Mouse (Mus musculus) CD4-positive, CD25-positive, alpha-beta regulatory T cell, adult 4 months (primary cell): Measurements from ENCODE around the gene 1700020N01Rik. TPM values are rescaled to one million over a fixed set of nuclear protein-coding genes. Genes with fewer than 3 reads are reported as not detected.

ENCODE experiments used
- ATAC-seq: one replicate; pipeline ENCODE4 v1.8.0; 2017
- polyA plus RNA-seq, 2 experiments: library from polyadenylated mRNA; unstranded; fragments of 100-300 nt; shearing (Covaris generic); gene quantifications; one replicate each; pipeline ENCODE4 v1.2.1; 2017

1700020N01Rik gene
- not detected for polyA plus RNA-seq

DNA sequence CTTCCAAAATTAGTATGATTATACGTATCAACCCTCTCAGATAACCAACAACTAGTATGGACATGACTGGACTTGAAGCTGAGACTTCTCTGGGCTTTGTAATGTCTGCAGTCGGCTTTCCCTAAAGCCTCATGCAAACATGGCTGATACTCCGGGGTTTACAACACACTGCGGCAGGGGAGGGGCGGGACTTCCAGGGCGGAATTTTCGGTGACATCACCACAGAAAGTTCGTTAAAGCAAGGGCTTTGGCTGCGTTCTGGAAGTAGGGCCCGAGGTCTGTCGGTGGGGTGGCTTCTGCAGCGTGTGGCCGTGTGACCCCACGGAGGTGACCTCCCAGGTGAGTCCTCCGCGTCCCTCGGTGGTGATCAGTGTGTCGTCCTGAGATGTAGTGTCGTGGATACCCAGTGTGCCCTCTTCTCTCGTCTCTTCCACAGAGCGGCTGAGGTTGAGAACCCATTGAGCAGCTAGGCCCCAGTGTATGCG, at the start of gene 1700020N01Rik:
TSS of gene 1700020N01Rik (plus strand) at position 250 of the 485 bp plus-strand sequence.
- no peak for ATAC-seq

DNA sequence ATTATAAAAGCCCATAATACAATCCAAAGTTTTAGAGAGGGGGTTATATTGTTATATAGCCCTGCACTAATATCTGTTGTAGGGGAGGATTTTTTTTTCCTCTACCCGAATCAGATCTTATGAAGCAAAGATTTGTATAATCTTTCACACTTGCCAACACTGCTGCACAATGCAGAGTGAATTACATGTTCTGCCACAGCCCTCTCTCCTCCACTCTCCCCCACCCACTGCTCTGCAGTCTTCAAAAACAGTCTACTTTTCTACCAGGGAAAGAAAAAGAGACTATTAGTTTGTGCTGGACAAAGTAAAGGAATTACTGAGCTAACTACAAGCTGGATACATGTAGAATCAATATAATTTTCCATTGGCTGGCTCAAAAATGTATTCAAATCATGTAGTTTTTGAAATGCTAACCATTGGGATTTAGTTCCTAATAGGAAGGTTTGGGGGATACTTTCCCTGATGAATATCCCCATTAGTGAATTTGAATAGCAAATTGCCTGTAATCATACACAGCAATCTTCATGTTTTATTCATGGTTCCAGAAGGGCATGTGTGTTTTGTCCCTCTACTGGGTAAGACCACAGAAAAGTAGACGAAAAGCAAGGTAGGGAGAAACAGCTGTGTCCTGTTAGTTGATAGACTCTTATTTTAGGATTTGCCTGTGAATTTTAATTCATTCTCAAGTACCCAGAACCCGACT, 49.2 kb upstream of the 1700020N01Rik start:
- no peak for ATAC-seq

DNA sequence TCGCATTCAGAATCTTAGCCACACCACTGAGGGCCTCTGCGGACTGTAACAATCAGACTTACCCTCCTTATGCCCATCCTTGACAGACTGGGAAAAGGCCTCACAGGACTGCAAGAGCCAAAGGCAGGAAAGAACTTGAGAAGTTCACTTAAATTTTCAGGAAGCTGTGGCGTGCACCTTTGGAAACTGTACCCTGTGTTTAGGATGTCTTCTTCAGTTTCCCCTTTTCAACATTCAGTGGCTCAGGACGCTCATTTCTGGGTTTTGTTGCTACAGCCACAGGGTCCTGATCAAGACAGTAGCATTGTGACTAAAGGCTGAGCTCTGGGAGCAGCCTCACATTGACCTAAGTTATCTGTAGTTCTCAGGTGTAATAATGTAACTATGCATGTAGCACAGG, 48.2 kb upstream of the 1700020N01Rik start:
- ATAC-seq: no peak

DNA sequence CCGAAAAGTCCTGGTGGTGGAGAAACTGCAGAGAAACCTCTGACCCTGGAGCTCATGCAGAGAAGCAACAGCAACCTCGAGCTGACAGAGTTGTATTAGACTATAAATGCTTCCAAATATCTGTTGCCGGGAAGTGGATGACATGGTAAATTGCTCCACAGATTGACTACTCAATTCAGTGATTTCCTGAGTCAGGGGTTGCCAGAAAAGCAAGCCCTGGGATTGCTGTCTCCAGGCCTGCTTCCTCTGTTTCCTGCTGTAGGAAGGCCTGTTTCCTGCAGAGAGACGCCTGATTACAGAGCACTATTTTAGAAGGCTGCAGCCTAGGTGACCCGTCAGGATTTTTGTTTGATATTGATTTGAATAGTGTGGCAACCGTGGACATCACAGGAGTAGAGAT, 47.5 kb upstream of the 1700020N01Rik start:
- ATAC-seq: no peak

DNA sequence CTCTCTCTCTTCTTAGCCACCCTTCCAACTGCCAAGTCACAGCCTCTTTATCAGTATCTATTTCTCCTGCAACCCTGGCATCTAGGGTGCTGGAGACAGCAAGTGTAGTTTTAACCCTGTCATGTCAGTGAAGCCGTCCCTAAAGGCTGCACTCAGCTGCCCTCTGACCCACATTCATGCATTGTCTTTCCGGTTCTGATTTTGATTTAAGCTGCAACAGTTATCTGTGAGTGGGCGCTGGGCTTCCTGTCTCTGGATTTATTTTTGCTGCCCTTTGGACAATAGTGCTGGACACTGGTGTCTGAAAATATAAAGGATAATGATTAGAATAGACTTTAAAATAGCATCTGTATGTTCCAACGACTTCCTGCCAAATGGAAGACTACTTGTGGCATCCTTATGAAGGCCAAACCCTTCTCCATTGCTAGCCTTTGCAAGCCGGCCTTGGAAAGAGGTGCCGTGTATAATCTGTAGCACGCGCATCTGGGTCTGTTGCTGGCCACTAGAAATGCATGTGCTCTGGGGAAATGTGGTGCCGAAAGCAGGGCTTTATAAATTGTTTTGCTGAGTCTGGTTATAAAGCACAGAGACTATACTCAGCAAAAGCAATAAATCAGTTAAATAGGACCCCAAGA, 44.0 kb upstream of the 1700020N01Rik start:
- ATAC-seq: no peak

DNA sequence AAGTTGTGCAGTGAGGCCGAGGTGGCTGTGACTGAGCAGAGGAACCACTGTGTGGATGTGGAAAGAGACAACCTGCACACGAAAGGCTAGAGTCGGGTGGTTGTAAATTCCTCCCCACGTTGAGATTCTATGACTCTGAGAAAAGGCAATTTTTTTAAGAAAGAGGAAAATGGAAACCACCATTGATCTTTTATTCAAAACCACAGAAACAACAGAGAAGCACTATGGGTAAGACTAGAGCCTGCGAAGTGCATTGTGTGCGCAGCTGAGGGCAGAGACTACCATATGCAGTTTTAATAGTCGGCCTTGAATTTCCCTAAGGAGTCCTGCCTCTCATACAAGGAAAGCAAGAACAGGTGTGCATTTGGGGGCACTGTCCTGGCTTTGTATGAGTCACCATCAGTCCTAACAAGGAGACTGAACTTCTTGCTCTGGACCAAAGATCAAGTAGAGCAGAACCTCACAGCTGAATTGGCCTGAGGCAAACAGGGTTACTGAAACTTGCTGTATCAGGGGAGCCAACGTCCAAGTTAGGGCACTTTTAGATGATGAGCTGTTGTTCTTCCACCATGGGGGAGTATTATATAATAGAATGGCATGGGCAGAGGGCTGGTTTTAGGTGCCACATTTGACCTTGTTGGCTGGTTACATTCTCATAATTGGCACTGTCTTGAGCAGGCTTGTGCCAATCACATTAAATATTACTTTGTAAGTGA, 39.8 kb upstream of the 1700020N01Rik start:
- ATAC-seq: peak; percentile 90

DNA sequence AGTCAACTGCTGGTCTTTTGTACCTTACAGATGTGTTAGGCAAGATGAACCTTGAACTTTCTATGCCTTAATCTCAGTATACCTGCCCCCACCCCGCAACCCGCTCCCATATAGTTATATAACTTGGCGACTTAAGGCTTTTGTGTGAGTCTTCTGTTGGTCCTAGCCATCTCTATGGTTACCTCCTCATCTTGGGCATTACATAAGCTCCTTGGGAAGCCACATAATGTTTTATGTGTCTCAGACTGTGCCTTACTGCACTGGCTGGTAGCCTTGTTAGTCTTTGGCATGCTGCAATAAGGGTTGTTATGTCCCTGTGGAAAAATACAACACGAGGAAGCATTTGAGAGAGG, 39.3 kb upstream of the 1700020N01Rik start:
- no peak for ATAC-seq

DNA sequence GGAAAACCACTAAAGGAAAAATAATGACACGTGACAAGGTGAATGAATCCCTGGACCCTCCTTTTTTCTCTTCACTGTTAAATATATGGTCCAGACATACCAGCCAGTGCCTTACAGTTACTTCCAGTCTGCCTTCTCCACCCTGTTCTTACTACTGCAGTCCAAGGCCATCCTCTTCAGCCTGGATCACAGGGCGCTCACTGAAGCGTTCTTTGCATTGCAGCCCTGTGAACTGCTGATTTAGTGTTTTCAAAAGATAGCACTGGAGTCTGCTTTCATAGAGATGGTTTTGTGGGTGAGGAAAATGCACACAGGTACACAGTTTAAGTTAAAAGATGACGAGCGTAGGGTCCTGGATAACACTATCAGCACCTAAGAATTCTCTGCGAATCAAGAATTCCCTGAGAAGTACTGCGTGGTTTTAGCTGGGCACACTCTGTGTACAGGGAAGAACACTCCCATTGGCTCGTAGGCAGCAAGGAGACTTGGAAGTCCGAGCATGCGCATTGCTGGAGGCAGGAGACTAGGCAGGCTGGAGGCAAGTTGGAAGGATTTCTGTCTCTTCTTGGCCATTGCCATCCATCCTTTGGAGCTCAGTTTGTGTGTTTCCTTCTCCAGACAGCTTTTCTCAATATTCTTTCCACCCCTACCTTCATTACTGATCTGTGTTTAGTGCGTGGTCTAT, 37.9 kb upstream of the 1700020N01Rik start:
- ATAC-seq: no peak

DNA sequence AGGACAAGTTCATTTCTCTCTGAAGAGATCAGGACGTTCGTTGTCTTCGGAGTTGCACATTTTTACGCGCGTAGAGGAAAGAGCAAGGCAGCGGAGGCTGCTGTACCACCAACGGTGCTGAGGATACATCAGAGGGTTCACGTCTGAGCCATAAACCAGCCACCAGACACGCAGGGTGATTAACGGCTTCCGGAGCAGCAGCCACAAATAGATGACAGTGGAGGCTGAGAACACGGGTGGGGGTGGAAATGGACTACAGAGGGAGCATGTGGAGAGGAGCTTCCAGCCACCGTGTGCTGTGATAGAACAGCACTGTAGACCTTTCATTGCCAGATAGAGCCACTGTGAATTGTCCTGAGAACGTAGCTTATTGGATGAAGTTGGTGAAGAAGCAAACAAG, 33.2 kb upstream of the 1700020N01Rik start:
- peak; percentile 91 for ATAC-seq

DNA sequence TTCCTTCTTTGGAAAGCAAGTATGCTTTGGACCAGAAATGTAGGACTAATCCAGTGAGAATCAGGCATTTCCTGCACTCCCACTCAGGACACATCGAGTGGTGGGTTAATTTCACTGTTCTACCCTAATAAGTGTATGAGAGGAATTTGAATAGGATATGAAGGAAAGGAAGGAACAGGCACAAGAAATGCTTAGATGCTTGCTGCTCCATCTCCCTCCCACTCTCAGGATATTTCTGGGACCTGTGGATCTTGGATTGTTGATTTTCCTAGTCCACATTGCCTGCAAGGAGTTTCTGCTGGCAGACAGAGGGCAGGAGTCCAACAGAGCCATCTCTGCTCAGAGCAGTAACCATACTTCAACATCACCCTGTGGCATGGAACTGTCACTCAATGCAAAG, 31.8 kb upstream of the 1700020N01Rik start:
- ATAC-seq: no peak

DNA sequence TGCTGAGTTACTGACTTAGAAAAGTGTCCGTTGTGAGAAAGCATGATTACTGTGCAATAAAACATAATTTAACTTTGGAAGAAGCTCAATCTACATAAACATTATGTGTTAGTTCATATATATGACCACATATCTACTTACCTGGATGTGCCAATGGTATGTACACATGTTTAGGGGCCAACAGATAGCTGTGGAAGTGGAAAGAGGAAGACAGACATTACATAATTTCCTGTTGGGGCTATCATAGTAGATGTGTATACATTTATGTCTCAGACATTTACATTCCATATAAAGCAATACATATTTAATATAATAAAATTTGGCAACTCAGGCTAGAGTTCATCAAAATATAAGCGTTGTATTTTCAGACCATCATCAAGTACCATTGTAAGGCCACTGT, 29.5 kb upstream of the 1700020N01Rik start:
- ATAC-seq: no peak

DNA sequence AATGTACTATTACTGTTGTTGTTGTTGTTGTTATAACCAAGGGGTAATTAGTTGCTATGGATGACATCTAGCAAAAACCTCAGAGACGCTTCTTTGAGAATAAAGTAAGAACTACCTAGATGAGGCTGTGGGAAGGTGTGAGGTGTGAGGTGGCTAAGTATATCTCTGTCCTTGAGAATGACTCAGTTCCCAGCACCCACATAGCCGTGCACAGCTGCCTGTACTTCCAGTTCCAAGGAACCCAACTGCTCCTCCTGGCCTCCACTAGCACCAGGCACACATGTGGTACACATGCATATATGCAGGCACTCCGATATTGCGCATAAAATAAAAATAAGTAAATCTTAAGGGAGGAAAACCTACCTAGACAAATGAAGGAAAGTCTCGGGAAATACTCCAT, 28.8 kb upstream of the 1700020N01Rik start:
- ATAC-seq: no peak

DNA sequence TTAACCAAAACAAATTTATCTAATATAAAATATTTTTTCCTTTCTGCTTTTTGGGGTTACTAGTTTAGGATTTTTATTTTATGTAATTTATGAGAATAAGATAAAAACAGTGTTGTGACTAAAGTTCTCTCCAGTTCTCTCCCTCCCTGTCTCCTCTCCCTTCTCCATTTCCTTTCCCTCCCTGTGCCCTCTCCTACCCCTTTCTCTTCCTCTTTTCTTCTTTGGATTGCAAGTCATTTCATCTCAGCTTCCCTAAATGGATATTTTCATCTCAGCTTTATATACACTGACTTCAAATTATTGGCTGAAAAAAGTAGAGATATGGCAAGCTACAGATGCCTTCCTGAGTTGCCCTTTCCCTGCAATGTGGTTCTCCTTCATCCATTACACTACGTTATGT, 26.9 kb upstream of the 1700020N01Rik start:
- no peak for ATAC-seq

DNA sequence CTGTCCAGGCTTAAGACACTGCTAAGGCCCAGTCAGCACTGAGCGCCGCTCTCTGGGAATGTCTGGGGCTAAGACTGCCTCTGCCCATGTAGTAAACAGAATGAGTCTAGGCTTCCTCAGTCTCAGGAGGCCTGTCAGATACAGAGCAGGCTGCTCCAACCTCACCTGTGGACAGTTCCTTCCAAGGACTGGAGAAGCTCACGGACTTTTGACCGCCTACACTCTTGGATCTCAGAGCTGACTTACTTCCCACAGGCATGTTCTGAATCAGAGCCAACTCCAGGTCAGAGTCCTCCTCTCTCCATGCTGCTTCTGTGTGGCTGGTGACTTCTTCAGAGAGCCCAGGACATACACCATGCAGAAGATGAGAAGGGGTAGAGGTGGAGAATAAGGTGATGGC, 21.3 kb upstream of the 1700020N01Rik start:
- no peak for ATAC-seq

DNA sequence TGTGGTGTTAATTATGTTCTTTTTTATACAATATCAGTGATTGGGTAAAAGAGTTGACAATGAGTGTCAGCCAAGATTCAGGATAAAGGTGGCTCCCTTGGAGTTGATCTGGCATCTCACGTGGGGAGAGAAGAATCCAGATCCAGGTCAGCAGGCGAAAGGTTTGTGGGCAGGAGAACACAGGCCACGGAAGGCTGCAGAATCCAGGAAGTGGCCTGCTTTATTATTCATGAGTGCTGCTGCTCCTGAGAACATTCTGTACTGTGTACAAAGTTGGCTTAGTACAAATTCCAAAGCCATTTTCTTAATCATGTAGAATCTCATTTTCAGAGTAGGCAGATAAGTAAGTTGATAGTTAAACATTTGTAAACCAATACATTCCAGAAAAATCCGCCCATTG, 19.2 kb upstream of the 1700020N01Rik start:
- ATAC-seq: no peak

DNA sequence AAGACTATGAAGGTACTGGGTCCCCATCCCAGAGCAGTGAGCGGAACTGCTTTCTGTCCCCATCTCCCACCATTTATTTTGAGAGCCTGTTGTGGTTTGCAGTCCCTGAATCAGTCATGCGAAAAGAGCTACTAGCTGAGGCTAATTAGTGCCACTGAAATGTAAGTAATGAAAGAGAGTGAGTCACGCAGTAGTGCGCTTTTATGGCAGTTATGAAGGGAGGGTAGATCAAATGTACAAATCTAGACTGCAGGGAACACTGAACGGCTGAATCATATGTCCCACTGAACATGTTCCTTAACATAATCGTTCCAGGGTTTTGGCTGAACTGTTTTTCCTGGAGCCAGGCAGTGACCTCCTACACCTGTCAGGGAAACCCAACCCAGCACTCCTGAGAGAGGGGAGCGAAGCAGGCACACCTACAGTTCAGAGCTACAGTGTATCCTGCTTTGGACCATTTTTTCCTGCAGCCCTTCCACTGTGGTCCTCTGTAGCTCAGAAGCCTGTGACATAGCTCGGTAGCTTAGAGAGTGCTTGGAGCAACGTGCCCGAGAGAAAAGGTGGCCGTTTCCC, 17.1 kb upstream of the 1700020N01Rik start:
- ATAC-seq: no peak

DNA sequence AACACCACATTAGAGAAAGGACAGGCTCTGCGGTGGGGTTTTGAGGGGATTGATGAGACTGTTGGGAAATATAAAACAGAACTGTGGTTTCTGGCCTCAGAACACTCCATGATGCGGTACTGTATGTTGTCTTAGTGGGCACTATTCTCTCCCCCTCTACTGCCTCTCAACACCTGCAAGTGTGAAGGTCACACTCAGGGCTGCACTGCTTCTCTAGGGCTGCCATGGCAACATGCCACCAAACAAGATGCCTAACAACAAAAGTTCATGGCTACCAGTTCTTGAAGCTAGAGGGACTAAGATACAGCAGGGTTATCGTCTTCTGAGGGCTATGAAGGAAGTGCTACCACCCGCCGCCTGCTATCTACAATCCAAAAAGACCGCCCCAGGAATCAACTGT, 15.1 kb upstream of the 1700020N01Rik start:
- no peak for ATAC-seq

DNA sequence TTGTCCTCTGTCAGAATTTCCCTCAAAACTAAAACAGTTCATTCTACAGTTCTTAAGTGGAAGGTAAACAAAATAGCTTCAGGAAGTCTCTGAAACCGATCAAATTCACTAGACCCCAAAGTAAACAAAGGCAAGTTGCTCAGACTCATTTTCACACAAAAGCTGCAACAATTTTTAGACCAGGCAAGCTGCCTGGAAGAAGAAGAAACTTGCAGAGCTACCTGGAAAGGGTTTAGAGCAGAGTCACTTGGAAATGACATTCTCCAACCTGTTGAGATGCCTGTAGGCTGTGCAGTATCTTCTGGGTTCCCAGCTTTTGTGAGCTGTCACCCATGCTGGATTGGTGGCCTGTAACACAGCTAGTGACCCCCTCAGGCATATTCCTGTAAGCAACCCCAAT, 11.4 kb upstream of the 1700020N01Rik start:
- no peak for ATAC-seq

DNA sequence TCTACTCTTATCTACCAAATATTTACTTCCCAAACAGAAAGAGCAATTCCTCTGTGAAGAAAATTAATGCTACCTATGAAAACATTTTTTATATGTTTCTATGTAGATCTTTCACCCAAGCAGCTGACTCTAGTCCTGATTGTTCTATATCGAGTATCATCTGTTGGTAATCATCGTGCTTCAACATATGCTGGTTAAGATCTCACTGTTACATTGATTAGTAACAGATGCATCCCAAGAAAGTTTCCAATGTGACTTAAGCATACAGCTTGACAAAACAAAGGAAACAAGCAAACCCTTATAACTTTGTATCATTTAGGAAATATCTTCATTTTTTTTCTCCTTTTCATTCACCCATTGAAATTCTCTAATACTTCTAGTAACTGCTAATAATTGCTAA, 5.9 kb upstream of the 1700020N01Rik start:
- ATAC-seq: no peak

DNA sequence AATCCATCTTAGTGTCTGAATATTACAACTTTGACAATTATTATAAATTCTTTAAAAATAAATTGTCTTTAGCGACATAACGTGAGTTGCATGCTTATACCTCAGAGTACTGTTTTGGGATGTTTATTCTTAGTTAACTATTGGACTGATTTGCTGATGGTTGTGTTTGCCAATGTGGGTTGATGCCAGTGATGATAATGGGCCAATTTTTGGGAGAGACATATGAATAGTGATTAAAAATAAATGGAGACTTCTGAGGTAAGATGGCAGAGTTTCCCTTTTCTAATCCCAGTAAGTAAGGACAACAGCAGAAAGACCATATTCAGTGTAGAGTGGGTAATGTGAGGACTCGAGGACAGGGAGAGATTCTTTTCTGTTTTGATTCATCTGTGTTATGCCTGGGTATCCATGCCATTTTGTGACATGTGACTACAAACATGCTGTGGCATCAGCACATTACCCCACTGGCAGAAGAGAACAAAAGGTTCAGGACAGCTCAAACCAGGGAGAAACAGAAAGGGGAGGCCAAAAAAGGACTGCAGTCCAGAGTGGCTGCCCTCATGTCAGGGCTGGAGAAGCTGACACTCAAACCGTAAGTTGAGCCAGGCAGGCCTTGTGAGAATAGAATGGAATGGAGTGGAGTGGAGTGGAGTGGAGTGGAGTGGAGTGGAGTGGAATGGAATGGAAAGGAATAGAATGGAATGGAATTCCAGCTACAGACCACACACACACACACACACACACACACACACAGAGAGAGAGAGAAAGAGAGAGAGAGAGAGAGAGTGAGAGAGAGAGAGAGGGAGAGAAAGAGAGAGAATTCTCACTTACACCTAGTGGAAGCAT, 4.7 kb upstream of the 1700020N01Rik start:
- no peak for ATAC-seq

DNA sequence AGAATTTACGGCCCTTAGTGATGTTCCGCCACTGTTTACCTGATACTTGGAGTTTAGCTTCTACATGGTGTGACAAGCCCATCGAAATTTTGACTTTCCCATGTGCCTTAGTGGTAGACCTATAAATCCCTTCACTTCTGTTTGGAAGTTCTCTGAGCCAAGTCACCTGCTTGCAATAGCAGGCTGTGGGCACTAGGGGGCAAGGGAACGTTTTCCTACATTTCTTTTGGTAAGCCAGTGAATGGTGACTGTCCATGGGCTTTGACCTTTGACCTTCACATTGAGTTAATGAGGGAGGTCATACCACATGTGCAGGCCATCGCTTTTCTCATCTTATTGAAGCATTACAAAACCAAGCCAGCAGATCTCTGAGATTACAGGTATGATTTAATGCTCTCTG, 8.0 kb downstream of the 1700020N01Rik start:
- ATAC-seq: peak; percentile 66

DNA sequence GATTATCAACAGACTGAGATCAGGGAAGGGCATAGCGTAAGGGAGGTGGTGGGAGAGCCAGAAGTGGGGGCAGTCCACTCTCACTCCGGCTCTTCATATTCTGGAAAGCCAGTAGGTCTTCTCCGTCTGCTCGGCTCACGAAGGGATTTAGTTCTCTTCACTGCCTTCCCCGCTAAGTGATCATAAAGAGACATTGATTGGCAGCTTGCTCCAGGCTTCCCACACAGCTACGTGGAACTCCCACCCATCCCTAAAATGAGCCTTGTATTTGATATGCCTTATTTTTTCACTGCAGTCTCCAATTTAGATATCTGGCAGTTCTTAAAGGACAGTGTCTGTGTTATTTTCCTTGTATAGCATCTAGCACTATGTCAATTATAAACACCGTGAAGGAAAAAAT, 11.5 kb downstream of the 1700020N01Rik start:
- no peak for ATAC-seq
